Mouse (Mus musculus) kidney, adult 2 months (tissue): ENCODE results near the gene Cldn4.

Experiments
- CTCF ChIP-seq: fragments of 200-500 bp; conservative IDR thresholded peaks from 2 replicates; pipeline ENCODE4 v1.5.1; 2011; ENCODE audit warnings: low read depth, mild to moderate bottlenecking, control low read depth, low read length, moderate library complexity, mixed read lengths; ENCODE audit not compliant: insufficient read depth, insufficient read length
- POLR2A ChIP-seq: fragments of 200-500 bp; IDR thresholded peaks from one replicate; pipeline ENCODE4 v1.6.1; 2011; ENCODE audit warnings: low read depth, low read length, control low read depth

- no peak for TF ChIP-seq CTCF
- TF ChIP-seq POLR2A: no peak
Observed at GRCm38 (mm10) chr5:134989166-134989565, 42.4 kb upstream of the Cldn4 start.
